Mouse (Mus musculus) megakaryocyte, embryonic 14.5 days (primary cell): ENCODE results near the gene Mcm10.

Source experiments
- FLI1 ChIP-seq: IDR thresholded peaks from 2 replicates; pipeline ENCODE4 v1.6.1; 2012; ENCODE audit warnings: low read length, inconsistent platforms, mixed read lengths
- GATA1 ChIP-seq: IDR thresholded peaks from 3 replicates; pipeline ENCODE4 v1.6.1; 2012; ENCODE audit warnings: mixed read lengths, low read length, inconsistent platforms, borderline replicate concordance

GRCm38 (mm10) chr2:5011898-5012490 lies 597 bp downstream of the Mcm10 start:
- no peak for TF ChIP-seq GATA1
- no peak for TF ChIP-seq FLI1
